Mouse (Mus musculus) frontal cortex, postnatal 14 days (tissue): ENCODE data around the gene Slc25a22.
"Not testable (repeated sequence)": the region's sequence is repeated elsewhere in the genome, so short reads cannot be mapped to it uniquely, and the experiment has no call there.

Experiments
- DNase-seq, 2 experiments: peaks; one replicate each; pipeline ENCODE4 v3.0.0; 2022; ENCODE audit warnings: low spot score in 2 of 2

Slc25a22 gene

GRCm38 (mm10) chr7:141457986-141458660, 20.4 kb upstream of the Slc25a22 start:
- no peak for DNase-seq

DNA sequence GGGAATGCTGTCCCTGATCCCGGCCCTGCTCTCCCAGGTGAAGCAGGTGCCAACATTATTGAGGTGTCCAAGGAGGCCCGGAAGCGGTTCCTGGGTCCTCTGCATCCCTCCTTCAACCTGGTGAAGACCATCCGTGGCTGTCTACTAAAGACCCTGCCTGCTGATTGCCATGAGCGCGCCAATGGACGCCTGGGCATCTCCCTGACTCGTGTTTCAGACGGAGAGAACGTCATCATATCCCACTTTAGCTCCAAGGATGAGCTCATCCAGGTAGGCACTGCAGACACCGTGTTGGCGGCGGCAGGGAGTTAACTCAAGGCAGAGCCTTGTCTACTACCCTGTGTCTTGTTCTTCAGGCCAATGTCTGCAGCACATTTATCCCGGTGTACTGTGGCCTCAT, 19.5 kb upstream of the Slc25a22 start:
- DNase-seq = no peak

- DNase-seq = no peak
Observed at GRCm38 (mm10) chr7:141456739-141457138, 19.0 kb upstream of the Slc25a22 start.

DNA sequence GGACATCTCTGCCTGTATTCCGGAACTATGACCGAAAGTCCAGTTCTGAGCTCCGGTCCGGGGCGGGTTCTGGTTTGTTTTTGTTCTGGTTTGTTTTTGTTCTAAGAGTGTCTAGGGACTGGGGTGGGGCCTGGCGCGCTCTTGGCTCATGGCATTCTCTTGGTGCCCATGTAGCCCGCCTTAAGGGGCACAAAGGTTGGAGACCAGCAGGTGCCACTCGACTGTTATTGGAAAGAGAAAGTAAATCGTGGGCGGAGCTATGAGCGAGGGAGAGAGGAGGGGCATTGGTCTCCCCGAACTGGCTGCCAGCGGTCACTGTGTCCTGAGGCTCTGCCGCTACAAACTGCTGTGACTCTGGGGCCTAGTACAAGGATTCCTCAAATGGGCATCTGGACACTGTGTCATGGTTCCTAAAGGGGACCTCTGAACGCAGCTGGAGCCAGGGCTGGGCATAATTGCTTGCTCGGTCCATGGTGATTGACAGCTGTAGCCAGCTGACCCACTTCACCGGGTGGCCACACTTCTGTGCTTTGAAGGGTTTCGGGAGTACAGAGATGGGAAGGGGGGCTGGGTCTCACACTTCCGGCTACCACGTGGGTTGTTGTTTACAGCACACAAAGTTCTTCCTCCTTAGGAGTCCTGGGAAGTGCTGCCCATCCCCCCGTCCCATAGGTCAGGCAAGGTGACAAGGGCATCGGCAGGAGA, 18.1 kb upstream of the Slc25a22 start:
- no peak for DNase-seq

- DNase-seq = peak; percentile 84 to 88
Observed at GRCm38 (mm10) chr7:141454967-141455551, 17.4 kb upstream of the Slc25a22 start, which contains the start of gene Pnpla2. Gene Pnpla2, plus strand, starts transcription at chr7:141455198.

DNA sequence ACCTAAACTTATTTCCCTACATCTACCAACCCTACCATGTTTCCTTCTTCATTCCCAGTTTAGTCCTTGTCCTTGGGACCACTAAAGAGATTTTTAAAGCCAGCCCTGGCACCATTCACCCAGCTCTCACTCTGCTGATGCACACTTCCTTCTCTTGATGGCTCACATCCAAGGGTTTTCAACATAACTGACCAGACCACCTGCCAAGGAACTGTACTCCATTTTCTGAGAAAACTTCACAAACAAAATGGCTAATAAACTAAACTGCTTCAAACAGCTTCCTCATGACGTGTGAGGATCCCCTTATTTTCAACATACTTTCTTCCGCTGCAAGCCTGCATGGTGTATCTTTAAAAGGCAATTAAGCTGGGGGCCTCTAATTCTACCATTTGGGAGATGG, 15.9 kb upstream of the Slc25a22 start:
- no peak for DNase-seq

- no peak for DNase-seq
Observed at GRCm38 (mm10) chr7:141451928-141452327, 14.2 kb upstream of the Slc25a22 start.

GRCm38 (mm10) chr7:141447110-141447991, 9.7 kb upstream of the Slc25a22 start, which contains the start of gene Rplp2:
Gene Rplp2, plus strand, starts transcription at chr7:141447370.
- DNase-seq = peak; percentile 92 to 95

DNA sequence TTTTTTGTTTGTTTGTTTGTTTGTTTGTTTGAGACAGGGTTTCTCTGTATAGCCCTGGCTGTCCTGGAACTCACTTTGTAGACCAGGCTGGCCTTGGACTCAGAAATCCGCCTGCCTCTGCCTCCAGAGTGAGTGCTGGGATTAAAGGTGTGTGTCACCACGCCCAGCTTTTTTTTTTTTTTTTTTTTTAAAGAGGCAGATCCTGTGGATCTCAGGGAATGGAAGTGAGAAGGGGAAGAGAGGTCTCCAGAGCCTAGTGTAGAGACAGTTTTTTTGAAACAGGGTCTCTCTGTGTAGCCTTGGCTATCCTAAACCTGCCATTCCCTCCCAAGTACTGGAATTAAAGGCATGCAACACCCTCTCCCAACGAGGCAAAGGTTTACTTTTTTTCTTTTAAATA, 8.7 kb upstream of the Slc25a22 start:
- DNase-seq = not testable (repeated sequence)

DNA sequence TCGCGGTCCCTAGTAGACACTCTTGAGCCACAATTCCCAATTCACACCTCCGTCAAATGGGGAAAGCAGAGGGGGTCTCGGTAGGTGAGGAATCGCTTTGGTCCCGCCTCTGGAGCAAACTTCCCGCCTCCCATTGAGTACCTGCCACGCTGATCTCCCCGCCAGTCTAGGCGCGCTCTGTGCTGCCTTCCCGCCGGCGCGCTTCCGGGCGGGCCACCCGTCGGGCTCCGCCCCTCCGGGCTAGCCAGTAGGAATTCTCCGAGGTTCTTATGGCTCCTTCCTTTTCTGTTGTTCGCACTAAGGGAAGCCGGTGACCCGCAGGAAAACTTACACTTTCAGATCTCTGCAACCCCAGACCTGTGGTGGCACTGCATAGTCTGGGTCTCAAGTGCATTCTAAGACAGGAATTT, 6.1 kb upstream of the Slc25a22 start, which contains the start of gene Pidd1:
Gene Pidd1, minus strand, starts transcription at position 198 of the 410 bp plus-strand sequence.
- no peak for DNase-seq

DNA sequence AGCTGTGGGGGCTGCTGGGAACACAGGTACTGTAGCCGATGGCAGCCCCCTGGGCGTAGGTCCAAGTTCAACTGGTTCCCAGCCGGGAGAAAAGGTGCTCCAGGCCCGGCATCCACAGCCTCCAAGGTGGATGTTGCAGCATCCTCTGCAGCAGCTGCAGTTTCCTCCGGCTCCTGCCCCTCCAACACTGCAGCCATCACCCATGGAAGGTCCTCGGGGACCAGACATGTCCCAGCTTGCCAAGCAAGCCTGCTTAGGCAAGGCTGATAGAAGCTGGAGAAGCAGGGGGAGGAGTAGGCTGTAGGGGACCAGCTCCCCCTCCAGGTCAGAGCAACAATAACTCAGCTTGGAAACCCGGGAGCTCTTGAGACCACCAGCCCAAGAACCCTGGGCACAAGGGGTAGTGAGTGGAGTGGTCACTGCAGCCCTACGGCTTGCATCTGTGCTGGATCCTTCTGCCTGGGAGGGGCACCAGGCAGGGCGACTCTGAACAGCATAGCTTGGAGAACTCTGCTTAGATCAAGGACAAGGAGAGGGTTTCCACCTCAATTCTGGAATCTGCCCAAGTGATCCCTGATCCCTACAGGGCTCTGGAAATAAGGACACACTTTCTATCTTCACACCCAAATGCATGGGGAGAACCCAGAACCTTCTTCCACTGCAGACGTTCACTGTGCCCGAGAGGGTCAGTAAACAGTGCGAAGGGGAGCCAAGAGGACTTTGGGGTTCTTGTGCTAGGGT, 5.6 kb upstream of the Slc25a22 start:
- DNase-seq = no peak

GRCm38 (mm10) chr7:141442199-141442598, 4.5 kb upstream of the Slc25a22 start:
- DNase-seq = peak in 1 of 2 experiments; percentile 7

- DNase-seq = peak in 1 of 2 experiments; percentile 6
Observed at GRCm38 (mm10) chr7:141441460-141441859, 3.8 kb upstream of the Slc25a22 start.

DNA sequence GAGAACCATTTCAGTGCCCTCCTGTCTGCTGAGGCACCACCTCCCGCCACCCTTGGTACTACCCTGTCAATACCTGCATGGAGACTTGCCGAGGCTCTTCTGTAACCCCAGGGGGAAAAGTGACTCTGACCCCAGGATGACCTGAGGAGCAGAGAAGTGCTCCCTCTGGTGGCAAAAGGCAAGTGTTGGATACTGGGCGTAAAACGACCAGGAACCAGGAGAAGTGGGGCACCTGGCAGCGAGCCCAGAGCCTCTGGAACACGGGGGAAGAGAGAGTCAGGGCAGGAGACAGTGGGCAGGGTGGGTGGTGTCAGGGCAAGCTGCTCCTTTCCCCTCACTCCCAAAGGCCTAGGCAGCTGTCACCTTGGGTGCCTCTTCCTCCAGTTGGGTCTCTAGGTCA, 2.9 kb upstream of the Slc25a22 start:
- peak in 1 of 2 experiments; percentile 31 for DNase-seq

- DNase-seq = peak in 1 of 2 experiments; percentile 10
Observed at GRCm38 (mm10) chr7:141439811-141440210, 2.1 kb upstream of the Slc25a22 start.

GRCm38 (mm10) chr7:141439140-141439679, 1.5 kb upstream of the Slc25a22 start:
- no peak for DNase-seq

GRCm38 (mm10) chr7:141438201-141438968, 693 bp upstream of the Slc25a22 start:
- peak in 1 of 2 experiments; percentile 22 for DNase-seq

GRCm38 (mm10) chr7:141436523-141436892, 1.2 kb downstream of the Slc25a22 start:
- no peak for DNase-seq

DNA sequence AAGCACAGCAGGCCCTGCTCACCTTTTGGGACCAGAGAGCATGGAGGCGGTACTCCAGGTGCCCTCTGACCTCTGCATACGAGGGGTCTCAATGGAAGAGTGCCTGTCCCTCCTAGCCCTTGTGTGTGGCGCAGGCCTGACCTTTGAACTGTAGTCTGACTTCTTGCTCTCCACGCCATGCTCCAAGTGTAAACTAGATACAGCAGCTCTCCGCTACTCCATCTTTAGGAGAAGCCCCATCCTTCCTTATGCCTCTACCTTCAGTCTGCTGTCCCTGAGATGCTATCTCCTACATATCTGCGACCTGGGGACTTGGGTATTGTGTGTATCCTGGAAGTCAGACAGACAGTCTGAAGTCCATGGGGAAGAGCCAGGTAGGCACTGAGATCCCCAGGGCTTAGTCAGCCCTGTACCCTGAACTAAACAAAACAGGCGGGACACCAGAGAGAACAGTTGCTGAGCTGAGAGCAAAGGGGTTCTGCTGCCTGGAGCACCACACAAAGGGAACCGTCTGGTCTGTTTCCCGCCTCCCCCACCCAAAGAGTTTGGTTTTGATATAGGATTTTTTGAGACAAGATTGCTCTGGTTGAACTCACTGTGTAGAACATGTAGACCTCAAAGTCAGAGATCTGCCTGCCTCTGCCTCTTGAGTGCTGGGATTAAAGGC, 1.7 kb downstream of the Slc25a22 start:
- no peak for DNase-seq
